Mouse (Mus musculus): ENCODE measurements around the gene Arhgef2. TPM values are rescaled to one million over a fixed set of nuclear protein-coding genes. Genes with fewer than 3 reads are reported as not detected.

Gene Arhgef2
- polyA plus RNA-seq, 1 experiment from 2014 or later = 91.6 TPM

DNA sequence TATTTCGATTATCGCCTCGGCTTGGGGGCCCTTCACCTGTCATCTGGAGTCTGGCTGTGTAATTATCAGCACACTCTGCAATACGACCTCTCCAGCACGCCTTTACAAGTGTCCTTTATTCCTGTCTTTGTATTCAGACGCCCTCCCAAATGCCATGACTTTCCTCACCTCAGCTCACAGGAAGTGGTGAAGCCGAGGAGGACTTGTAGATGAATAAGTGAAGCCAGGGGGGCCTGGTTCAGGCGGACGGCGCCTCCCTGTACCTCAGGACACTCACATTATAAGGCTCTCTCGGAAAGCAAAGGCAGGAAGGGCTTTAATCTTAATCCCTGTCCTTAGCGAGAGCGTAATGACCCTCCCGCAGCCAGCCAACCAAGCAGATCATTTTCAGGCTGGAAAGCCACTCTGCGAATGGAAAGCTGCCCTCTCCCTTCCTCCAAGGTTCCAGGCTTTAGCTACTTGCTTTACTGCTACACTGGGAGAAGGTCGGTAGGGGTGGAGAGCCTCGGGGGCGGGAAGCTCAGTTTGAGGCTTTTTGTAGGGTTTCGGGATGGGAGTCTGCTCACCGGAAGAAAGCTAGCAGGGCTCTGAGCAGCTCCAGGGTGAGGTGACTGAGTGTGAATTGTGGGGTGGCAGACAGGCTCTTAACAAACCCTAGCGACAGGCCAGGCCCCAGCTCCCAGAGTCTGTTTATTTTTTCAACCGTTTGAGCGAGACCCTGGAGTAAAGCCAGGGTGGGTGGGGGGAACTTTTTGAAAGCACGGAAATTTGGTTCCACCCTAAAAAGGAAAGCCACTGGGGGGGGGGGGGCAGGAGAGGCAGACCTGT is 16.6 kb downstream of the Arhgef2 start:
- peak overlapping the region; percentile 98 for H3K27ac ChIP-seq
- H3K9ac ChIP-seq = peak overlapping the region; percentile 97
- H3K4me3 ChIP-seq = peak overlapping the region; percentile 96
- no peak for ATAC-seq (ENCODE audit: insufficient number of reproducible peaks, insufficient read depth, low FRiP score, low TSS enrichment, low read depth)
- under 1% methylated on average over 24 of the region's 24 CpGs for WGBS
- no peaks in the 10 kb centered on the region for H3K27me3 ChIP-seq
- H3K4me2 ChIP-seq = peak overlapping the region; percentile 91
- H3K9me3 ChIP-seq = no peaks in the 10 kb centered on the region
- peaks cover 21% of the 10 kb centered on the region for H3K36me3 ChIP-seq
- H3K4me1 ChIP-seq = peaks cover 53% of the 10 kb centered on the region

DNA sequence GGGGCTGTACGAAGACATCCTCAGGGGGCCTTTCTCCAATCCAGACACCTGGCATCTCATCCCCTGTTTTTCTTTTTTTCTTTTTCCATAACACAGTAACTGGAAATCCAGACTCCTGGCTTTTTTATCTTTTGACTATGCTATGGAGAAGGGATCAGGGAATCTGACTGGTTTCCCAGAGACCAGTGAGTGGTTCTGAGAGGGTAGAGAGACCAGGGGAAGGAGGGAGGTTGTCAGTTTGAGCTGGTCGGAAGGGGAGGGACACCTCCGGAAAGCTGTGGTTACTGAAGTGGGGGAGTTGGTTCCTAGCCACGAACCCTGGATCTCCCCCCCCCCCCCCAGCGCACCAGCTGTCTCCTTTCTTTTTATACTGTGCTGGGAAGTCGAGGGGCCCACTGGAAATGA is 17.2 kb downstream of the Arhgef2 start:
- Histone ChIP-seq H3K9me3 (no peaks in the 10 kb centered on the region), H3K9ac (peak overlapping the region; percentile 97), H3K36me3 (peaks cover 21% of the 10 kb centered on the region), H3K27me3 (no peaks in the 10 kb centered on the region), H3K27ac (peak overlapping the region; percentile 98), H3K4me3 (peak overlapping the region; percentile 96), H3K4me1 (peaks cover 56% of the 10 kb centered on the region), H3K4me2 (peak overlapping the region; percentile 91)
- ATAC-seq (ENCODE audit: insufficient number of reproducible peaks, insufficient read depth, low FRiP score, low TSS enrichment, low read depth) = no peak
- WGBS = 0% methylated on average over 6 of the region's 6 CpGs

DNA sequence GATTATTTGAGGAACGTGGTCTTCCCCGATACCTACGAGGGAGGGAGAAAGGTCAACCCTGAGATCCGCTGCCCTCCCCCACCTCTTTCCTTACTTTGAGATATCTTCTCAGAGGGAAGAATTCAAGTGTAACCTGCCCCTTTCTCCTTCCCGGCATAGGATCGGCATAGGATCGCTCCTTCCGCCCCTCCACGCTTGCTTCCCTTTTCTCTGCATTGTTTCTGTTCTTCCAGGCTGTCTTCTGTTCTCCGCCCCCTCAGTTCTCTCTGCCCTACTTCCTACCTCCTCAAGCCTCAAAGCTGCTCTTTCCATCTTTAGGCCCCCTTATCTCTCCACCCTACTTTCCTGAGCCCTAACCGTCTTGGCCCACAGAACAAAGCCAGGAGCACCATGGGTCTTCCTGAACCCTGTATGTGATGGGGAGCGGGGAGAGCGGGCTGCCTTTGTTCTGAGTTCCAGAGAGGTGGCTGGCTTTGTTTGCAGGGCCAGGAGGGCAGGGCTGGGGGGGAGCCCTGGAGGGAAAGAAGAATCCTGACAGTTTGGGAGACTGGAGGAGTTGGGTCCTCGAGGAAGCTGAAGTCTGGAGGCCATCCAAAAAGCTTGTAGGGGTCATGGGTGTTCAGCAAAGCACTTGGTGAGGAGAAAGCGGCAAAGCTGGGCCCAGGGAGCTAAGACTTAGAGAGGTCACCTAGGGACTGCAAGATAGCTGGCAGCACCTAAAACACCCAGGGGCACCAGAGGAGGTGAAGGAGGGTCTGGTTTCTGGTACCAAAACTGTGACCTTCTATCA is 17.8 kb downstream of the Arhgef2 start:
- ATAC-seq (ENCODE audit: insufficient number of reproducible peaks, insufficient read depth, low FRiP score, low TSS enrichment, low read depth) = no peak
- H3K27ac ChIP-seq = peak overlapping the region; percentile 98
- peak overlapping the region; percentile 97 for H3K9ac ChIP-seq
- H3K4me1 ChIP-seq = peaks cover 53% of the 10 kb centered on the region
- WGBS = 3% methylated on average over 15 of the region's 15 CpGs
- H3K9me3 ChIP-seq = no peaks in the 10 kb centered on the region
- H3K36me3 ChIP-seq = peaks cover 23% of the 10 kb centered on the region
- no peaks in the 10 kb centered on the region for H3K27me3 ChIP-seq
- H3K4me2 ChIP-seq = peak overlapping the region; percentile 91
- H3K4me3 ChIP-seq = peak overlapping the region; percentile 96

DNA sequence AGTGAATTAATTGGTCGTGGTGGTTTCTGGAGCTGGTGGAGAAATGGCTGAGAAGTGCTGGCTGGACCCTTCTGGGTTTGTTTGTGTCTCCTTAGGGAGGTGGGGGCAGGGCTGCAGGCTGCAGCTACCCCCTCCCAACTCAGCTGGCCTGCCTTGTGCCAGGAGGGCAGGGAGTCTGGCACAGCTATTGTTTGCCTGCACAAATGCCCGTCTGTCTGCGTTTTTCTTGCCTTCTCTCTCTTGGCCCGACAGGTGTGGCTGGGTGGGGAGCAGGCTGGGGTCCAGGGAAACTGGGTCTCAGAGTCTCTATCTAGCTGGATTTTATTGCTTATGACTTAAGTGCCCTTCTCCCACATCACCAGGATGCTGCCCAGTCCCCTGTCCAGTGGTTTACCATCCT is 18.6 kb downstream of the Arhgef2 start:
- WGBS = 44% methylated on average over 4 of the region's 4 CpGs
- Histone ChIP-seq H3K36me3 (peaks cover 30% of the 10 kb centered on the region), H3K27ac (peak overlapping the region; percentile 57), H3K9ac (peak overlapping the region; percentile 97), H3K4me1 (peaks cover 53% of the 10 kb centered on the region), H3K27me3 (no peaks in the 10 kb centered on the region), H3K4me3 (peak overlapping the region; percentile 96), H3K4me2 (peak overlapping the region; percentile 91), H3K9me3 (no peaks in the 10 kb centered on the region)
- no peak for ATAC-seq (ENCODE audit: insufficient number of reproducible peaks, insufficient read depth, low FRiP score, low TSS enrichment, low read depth)

DNA sequence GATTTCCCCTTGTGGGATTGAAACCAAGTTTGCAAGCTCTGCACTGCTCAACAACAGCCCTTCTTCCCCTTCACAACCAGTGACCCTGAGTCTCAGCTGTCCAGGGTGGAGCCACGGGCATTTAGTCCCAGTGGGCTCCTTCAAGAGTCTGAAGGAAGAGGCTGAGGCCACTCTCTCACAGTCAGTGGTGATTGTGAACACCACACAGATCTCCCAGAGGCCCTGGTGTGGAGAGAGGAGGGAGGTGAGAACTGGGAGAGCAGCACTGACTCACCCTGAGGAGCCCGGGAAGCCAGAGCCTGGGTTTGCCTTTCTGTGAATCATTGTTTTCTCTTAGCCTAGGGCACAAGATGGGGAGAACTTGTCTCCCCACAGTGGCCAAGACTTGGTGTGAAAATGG is 19.2 kb downstream of the Arhgef2 start:
- Histone ChIP-seq H3K4me1 (peaks cover 48% of the 10 kb centered on the region), H3K4me2 (peak overlapping the region; percentile 91), H3K9ac (peak overlapping the region; percentile 97), H3K27me3 (no peaks in the 10 kb centered on the region), H3K4me3 (peak overlapping the region; percentile 96), H3K36me3 (peaks cover 36% of the 10 kb centered on the region), H3K27ac (peak overlapping the region; percentile 57), H3K9me3 (no peaks in the 10 kb centered on the region)
- WGBS = 55% methylated on average over 2 of the region's 2 CpGs
- ATAC-seq (ENCODE audit: insufficient number of reproducible peaks, insufficient read depth, low FRiP score, low TSS enrichment, low read depth) = no peak

DNA sequence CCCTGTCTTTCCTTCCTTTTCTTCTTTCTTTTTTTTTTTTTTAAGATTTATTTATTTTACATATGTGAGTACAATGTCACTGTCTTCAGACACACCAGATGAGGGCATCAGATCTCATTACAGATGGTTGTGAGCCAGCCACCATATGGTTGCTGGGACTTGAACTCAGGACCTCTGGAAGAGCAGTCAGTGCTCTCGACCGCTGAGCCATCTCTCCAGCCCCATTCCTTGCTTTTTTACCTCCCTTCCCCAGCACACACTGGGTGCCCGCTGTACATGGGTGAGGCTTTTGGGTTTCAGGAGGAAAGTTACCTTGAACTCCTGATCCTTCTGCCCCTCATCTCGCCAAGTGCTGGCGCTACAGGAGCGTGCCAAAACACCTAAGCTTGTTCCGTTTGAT is 19.8 kb downstream of the Arhgef2 start:
- Histone ChIP-seq H3K9ac (peak overlapping the region; percentile 97; the same call in 1 of the 2 replicates), H3K36me3 (peaks cover 42% of the 10 kb centered on the region), H3K27ac (no peak overlapping the region), H3K27me3 (no peaks in the 10 kb centered on the region), H3K4me2 (no peak overlapping the region), H3K9me3 (no peaks in the 10 kb centered on the region), H3K4me1 (peaks cover 43% of the 10 kb centered on the region), H3K4me3 (no peak overlapping the region)
- no peak for ATAC-seq (ENCODE audit: insufficient number of reproducible peaks, insufficient read depth, low FRiP score, low TSS enrichment, low read depth)
- WGBS = 93% methylated on average over 7 of the region's 7 CpGs

DNA sequence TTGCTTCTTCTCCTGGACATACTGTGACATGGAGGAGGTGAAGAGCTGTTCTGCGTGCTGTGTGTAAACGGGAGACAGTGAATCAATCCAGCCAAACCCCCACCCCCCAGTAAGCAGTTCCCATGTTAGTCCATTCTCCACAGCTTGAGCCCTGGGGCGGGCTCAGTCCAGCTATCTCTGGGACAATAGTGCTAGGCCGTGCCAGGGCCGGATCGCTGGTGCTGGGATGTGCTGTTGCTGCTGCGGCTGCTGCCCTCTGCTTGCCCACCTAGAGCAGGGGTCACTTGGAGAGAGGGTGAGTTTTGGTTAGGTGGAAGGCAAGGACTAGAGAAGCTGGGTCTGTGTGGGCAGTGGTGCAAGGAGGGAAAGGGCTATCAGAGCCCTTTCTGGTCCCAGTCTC is 20.6 kb downstream of the Arhgef2 start:
- H3K27me3 ChIP-seq = no peaks in the 10 kb centered on the region
- WGBS = 79% methylated on average over 7 of the region's 7 CpGs
- no peaks in the 10 kb centered on the region for H3K9me3 ChIP-seq
- H3K27ac ChIP-seq = peak overlapping the region; percentile 12; the same call in 1 of the 2 replicates
- no peak overlapping the region for H3K4me3 ChIP-seq
- no peak overlapping the region for H3K4me2 ChIP-seq
- H3K4me1 ChIP-seq = peaks cover 40% of the 10 kb centered on the region
- ATAC-seq (ENCODE audit: insufficient number of reproducible peaks, insufficient read depth, low FRiP score, low TSS enrichment, low read depth) = no peak
- 0 out of 2 replicates have a peak overlapping the region, but pooled peaks have one; percentile 37 for H3K9ac ChIP-seq
- peaks cover 50% of the 10 kb centered on the region for H3K36me3 ChIP-seq

DNA sequence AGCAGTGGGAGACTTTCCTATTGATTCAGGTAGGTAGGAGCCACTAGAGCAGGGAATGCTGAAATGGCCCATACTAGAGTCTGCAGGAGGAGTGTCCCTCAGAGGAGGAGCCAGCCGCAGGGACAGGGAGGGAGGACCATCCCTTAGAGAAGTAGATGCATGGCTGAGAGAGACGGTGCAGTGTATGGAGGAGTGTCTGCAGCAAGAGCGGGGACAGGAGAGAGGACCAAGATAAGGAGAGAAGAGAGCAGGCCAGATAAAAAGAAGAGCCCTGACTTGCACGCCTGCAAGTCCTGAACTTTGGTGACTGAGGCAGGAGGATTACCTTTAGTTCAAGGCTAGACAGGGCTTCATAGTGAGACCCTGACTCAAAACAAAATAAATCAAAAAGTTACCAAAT is 21.3 kb downstream of the Arhgef2 start:
- 70% methylated on average over 4 of the region's 4 CpGs for WGBS
- no peak overlapping the region for H3K4me2 ChIP-seq

DNA sequence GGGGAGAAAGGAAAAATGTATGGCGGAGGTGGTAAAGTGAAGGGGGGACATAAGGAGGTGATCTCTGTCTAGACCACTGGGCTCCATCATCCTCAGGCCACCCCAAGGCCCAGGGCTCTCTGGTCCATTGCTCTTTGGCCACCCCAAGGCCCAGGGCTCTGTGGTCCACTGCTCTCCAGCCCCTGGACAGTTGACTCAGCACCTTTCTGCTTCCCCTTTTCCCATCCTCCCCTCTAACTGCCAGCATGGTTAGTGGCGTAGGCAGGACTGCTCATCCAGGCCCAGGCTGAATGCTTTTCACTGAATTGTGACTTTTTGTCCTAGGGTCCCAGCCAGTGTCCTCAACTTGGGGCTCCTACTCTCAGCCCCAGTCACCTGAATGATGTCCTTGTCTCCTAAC is 21.8 kb downstream of the Arhgef2 start:
- H3K4me1 ChIP-seq = peaks cover 37% of the 10 kb centered on the region
- no peaks in the 10 kb centered on the region for H3K9me3 ChIP-seq
- H3K4me2 ChIP-seq = no peak overlapping the region
- no peaks in the 10 kb centered on the region for H3K27me3 ChIP-seq
- H3K9ac ChIP-seq = no peak overlapping the region
- H3K27ac ChIP-seq = no peak overlapping the region
- WGBS = 88% methylated on average over 2 of the region's 2 CpGs
- no peak overlapping the region for H3K4me3 ChIP-seq
- H3K36me3 ChIP-seq = peaks cover 62% of the 10 kb centered on the region
- no peak for ATAC-seq (ENCODE audit: insufficient number of reproducible peaks, insufficient read depth, low FRiP score, low TSS enrichment, low read depth)

More for the DNA sequence above, 21.3 kb downstream of the Arhgef2 start:
- H3K9ac ChIP-seq = 0 out of 2 replicates have a peak overlapping the region, but pooled peaks have one; percentile 27
- H3K4me1 ChIP-seq = peaks cover 40% of the 10 kb centered on the region
- no peak overlapping the region for H3K4me3 ChIP-seq
- no peaks in the 10 kb centered on the region for H3K27me3 ChIP-seq
- no peaks in the 10 kb centered on the region for H3K9me3 ChIP-seq
- peaks cover 58% of the 10 kb centered on the region for H3K36me3 ChIP-seq
- ATAC-seq (ENCODE audit: insufficient number of reproducible peaks, insufficient read depth, low FRiP score, low TSS enrichment, low read depth) = no peak
- H3K27ac ChIP-seq = no peak overlapping the region

DNA sequence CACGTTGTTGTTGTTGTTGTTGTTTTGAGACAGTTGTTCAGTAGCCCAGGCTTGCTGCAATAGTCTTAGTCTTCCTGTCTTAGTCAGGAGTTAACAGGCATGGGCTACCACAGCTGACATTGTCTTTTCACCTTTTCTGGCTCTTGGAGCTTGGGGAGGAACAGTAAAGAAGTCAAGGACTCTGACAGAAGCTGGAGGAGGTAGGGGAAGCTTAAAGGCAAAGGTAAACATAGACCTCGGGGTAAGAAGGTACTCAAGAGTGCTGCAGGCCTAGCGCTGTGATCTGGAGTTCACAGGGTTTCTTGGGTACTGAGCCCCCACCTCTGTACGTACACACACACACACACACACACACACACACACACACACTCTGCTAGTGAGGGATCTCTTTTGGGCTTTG is 23.0 kb downstream of the Arhgef2 start:
- no peaks in the 10 kb centered on the region for H3K27me3 ChIP-seq
- 63% methylated on average over 4 of the region's 4 CpGs for WGBS
- H3K4me3 ChIP-seq = no peak overlapping the region
- H3K36me3 ChIP-seq = peaks cover 74% of the 10 kb centered on the region
- H3K4me2 ChIP-seq = no peak overlapping the region
- no peak overlapping the region for H3K27ac ChIP-seq
- no peaks in the 10 kb centered on the region for H3K9me3 ChIP-seq
- peaks cover 32% of the 10 kb centered on the region for H3K4me1 ChIP-seq
- ATAC-seq (ENCODE audit: insufficient number of reproducible peaks, insufficient read depth, low FRiP score, low TSS enrichment, low read depth) = no peak
- 0 out of 2 replicates have a peak overlapping the region, but pooled peaks have one; percentile 44 for H3K9ac ChIP-seq

DNA sequence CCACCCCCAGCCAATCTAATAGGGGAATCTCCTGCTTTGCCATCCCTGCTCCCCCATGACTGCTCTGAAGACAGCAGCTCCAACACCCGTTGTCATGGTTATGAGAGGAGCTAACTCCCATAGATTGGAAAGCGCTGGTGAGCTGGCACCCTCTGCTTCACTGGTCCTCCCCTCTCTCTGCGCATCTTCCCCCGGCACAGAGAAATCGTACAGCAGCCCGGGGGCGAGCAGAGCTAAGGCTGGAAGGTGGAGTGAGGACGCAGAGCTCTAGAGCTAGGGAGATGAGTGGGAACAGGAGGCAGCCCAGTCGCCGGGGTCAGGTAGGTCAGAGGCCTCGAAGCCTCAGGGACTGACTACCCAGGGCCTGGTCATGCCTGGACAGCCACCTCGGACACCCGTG is 23.5 kb downstream of the Arhgef2 start:
- Histone ChIP-seq H3K4me3 (no peak overlapping the region), H3K4me1 (peaks cover 27% of the 10 kb centered on the region), H3K4me2 (no peak overlapping the region), H3K9ac (peak overlapping the region; percentile 44; the same call in 1 of the 2 replicates), H3K9me3 (no peaks in the 10 kb centered on the region), H3K36me3 (peaks cover 79% of the 10 kb centered on the region), H3K27ac (no peak overlapping the region), H3K27me3 (no peaks in the 10 kb centered on the region)
- 53% methylated on average over 13 of the region's 13 CpGs for WGBS
- ATAC-seq (ENCODE audit: insufficient number of reproducible peaks, insufficient read depth, low FRiP score, low TSS enrichment, low read depth) = no peak
